8 mouse cellular contexts compared by ENCODE assay signal in the genomic region with DNA sequence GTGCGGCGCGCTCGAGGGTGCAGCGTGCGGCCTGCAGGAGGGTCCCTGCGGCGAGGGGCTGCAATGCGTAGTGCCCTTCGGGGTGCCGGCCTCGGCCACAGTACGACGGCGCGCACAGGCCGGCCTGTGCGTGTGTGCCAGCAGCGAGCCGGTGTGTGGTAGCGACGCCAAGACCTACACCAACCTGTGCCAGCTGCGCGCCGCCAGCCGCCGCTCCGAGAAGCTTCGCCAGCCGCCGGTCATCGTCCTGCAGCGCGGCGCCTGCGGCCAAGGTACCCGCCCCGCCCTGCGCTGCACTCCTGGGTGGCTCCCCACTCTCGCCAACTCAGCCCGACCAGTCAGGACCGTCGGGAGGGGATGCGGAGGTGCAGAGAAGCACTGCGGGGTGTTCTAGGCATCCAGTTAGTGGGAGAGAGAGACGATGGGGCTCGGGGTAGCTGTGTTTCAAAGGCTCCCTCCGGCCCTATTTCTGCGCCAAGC. TPM values are rescaled to one million over a fixed set of nuclear protein-coding genes. Genes with fewer than 3 reads are reported as not detected.
DNase-seq lines count a peak whose midpoint lies in the region; ATAC-seq lines count a peak whose summit lies in the region.

No protein-coding gene starts in this region.

- no peaks in the 10 kb centered on the region for H3K36me3 ChIP-seq in forebrain, embryonic 16.5 days (ENCODE audit: control insufficient read depth, insufficient read depth)
- H3K36me3 ChIP-seq in hindbrain, embryonic 12.5 days = no peaks in the 10 kb centered on the region
- H3K36me3 ChIP-seq in liver, embryonic 11.5 days (ENCODE audit: control insufficient read depth, insufficient read depth, low read length) = no peaks in the 10 kb centered on the region
- no peaks in the 10 kb centered on the region for H3K36me3 ChIP-seq in neural tube, embryonic 14.5 days (ENCODE audit: control insufficient read depth, insufficient read depth, low read length)

- ATAC-seq in forebrain, embryonic 16.5 days = peak; percentile 55
- 0 out of 2 replicates have a peak, but pooled peaks have one; percentile 22 for ATAC-seq in hindbrain, embryonic 12.5 days (ENCODE audit: low FRiP score)
- 0 out of 2 replicates have a peak, but pooled peaks have one; percentile 10 for ATAC-seq in liver, embryonic 11.5 days (replicated peaks; ENCODE audit: low FRiP score)
- 0 out of 2 replicates have a peak, but pooled peaks have one; percentile 28 for ATAC-seq in neural tube, embryonic 14.5 days (ENCODE audit: low read depth)

- H3K9me3 ChIP-seq in forebrain, embryonic 16.5 days (ENCODE audit: control insufficient read depth, low read length) = peaks cover 2% of the 10 kb centered on the region; the same call in 1 of the 2 replicates
- H3K9me3 ChIP-seq in hindbrain, embryonic 12.5 days (replicated peaks) = no peaks in the 10 kb centered on the region
- H3K9me3 ChIP-seq in liver, embryonic 11.5 days (ENCODE audit: control insufficient read depth, low read length) = no peaks in the 10 kb centered on the region
- no peaks in the 10 kb centered on the region for H3K9me3 ChIP-seq in neural tube, embryonic 14.5 days (ENCODE audit: control insufficient read depth, low read length)

- no peak overlapping the region for H3K27ac ChIP-seq in forebrain, embryonic 16.5 days (ENCODE audit: low read length)
- H3K27ac ChIP-seq in hindbrain, embryonic 12.5 days = no peak overlapping the region
- H3K27ac ChIP-seq in liver, embryonic 11.5 days (ENCODE audit: low read depth, low read length) = no peak overlapping the region
- H3K27ac ChIP-seq in neural tube, embryonic 14.5 days (ENCODE audit: low read depth, low read length) = no peak overlapping the region

- WGBS in forebrain, embryonic 16.5 days = 1% methylated on average over 49 of the region's 49 CpGs
- under 1% methylated on average over 49 of the region's 49 CpGs for WGBS in hindbrain, embryonic 12.5 days
- 2% methylated on average over 49 of the region's 49 CpGs for WGBS in liver, embryonic 11.5 days
- under 1% methylated on average over 49 of the region's 49 CpGs for WGBS in neural tube, embryonic 14.5 days

- peak; percentile 28 to 37 for DNase-seq in urinary bladder, adult 18-20 months (ENCODE audit: low spot score in 2 of 2)
- DNase-seq in urinary bladder, postnatal 4 days (ENCODE audit: low spot score in 2 of 2) = no peak
- DNase-seq in liver, embryonic 11.5 days (ENCODE audit: low spot score) = peak; percentile 41
- no peak for DNase-seq in ovary, postnatal 10 days (ENCODE audit: low spot score)
- no peak for DNase-seq in left cerebral cortex, adult 11 months (ENCODE audit: low spot score)

- peaks cover 52% of the 10 kb centered on the region for H3K27me3 ChIP-seq in forebrain, embryonic 16.5 days (replicated peaks; ENCODE audit: control insufficient read depth, insufficient read depth, low read length)
- H3K27me3 ChIP-seq in hindbrain, embryonic 12.5 days = peaks cover 76% of the 10 kb centered on the region
- peaks cover 65% of the 10 kb centered on the region for H3K27me3 ChIP-seq in liver, embryonic 11.5 days (replicated peaks; ENCODE audit: control insufficient read depth, insufficient read depth, low read length)
- H3K27me3 ChIP-seq in neural tube, embryonic 14.5 days (ENCODE audit: control insufficient read depth, insufficient read depth, low read length) = peaks cover 49% of the 10 kb centered on the region

- H3K4me1 ChIP-seq in forebrain, embryonic 16.5 days (replicated peaks; ENCODE audit: control insufficient read depth, insufficient read depth, low read length) = peaks cover 20% of the 10 kb centered on the region
- H3K4me1 ChIP-seq in hindbrain, embryonic 12.5 days = peaks cover 10% of the 10 kb centered on the region; the same call in 1 of the 2 replicates
- H3K4me1 ChIP-seq in liver, embryonic 11.5 days (replicated peaks; ENCODE audit: control insufficient read depth, insufficient read depth, low read length) = no peaks in the 10 kb centered on the region; the same call in 1 of the 2 replicates
- H3K4me1 ChIP-seq in neural tube, embryonic 14.5 days (ENCODE audit: control insufficient read depth, insufficient read depth, low read length) = peaks cover 15% of the 10 kb centered on the region

- H3K9ac ChIP-seq in forebrain, embryonic 16.5 days (replicated peaks; ENCODE audit: low read depth, low read length) = peak overlapping the region; percentile 53
- H3K9ac ChIP-seq in hindbrain, embryonic 12.5 days = peak overlapping the region; percentile 40
- H3K9ac ChIP-seq in liver, embryonic 11.5 days (ENCODE audit: low read depth, low read length) = no peak overlapping the region
- H3K9ac ChIP-seq in neural tube, embryonic 14.5 days (replicated peaks; ENCODE audit: low read depth, low read length) = peak overlapping the region; percentile 25; the same call in 1 of the 2 replicates

- H3K4me2 ChIP-seq in forebrain, embryonic 16.5 days (ENCODE audit: low read length) = peak overlapping the region; percentile 75
- H3K4me2 ChIP-seq in hindbrain, embryonic 12.5 days (replicated peaks) = peak overlapping the region; percentile 68
- peak overlapping the region; percentile 69 for H3K4me2 ChIP-seq in liver, embryonic 11.5 days
- peak overlapping the region; percentile 61 for H3K4me2 ChIP-seq in neural tube, embryonic 14.5 days (ENCODE audit: low read depth, low read length)

- peak overlapping the region; percentile 50 for H3K4me3 ChIP-seq in forebrain, embryonic 16.5 days (replicated peaks; ENCODE audit: low read length)
- H3K4me3 ChIP-seq in hindbrain, embryonic 12.5 days = peak overlapping the region; percentile 45
- peak overlapping the region; percentile 45 for H3K4me3 ChIP-seq in liver, embryonic 11.5 days (ENCODE audit: low read depth, low read length)
- H3K4me3 ChIP-seq in neural tube, embryonic 14.5 days (ENCODE audit: low read depth, low read length) = peak overlapping the region; percentile 42

RNA-seq across cellular contexts. Expression of a gene that starts 0.6 kb away (rescaled TPM):
- 20.4 and 27.9 TPM in 2 replicates for polyA plus RNA-seq in forebrain, embryonic 16.5 days (2015; fragmentation: Nextera tagmentation; extraction: Ambion mirVana)
- 19.0 and 23.8 TPM in 2 replicates for polyA plus RNA-seq in hindbrain, embryonic 12.5 days (2016; fragmentation: Nextera tagmentation; extraction: Ambion mirVana)
- 1.2 and 3.3 TPM in 2 replicates for polyA plus RNA-seq in liver, embryonic 11.5 days (2014; fragmentation: Nextera tagmentation; extraction: Ambion mirVana)
- 5.7 and 18.5 TPM in 2 replicates for polyA plus RNA-seq in neural tube, embryonic 14.5 days (2014; fragmentation: Nextera tagmentation; extraction: Ambion mirVana)

Comparison
In these comparisons a context has a peak if more than half of its experiments do, and no peak if none do; other contexts are left out.
1. DNase-seq: peak in urinary bladder, adult 18-20 months (2 of 2) and liver, embryonic 11.5 days (single experiment); none in urinary bladder, postnatal 4 days (0 of 2), ovary, postnatal 10 days (single experiment) and left cerebral cortex, adult 11 months (single experiment).
2. Peak in every context shown above with its lines, with median percentiles within 50 percentile points of each other: ATAC-seq, H3K4me2 ChIP-seq and H3K4me3 ChIP-seq.